Mouse (Mus musculus) liver, embryonic 15.5 days (tissue): ENCODE measurements at regions not wholly inside any gene's neighbourhood (a gene's known extent, or its start where the extent isn't known, plus 50 kb on each side); places are given as distances from the start of the nearest gene placed in this dataset.

Experiments
- ATAC-seq: fragments of 200-750 bp; cut with Nextera tagmentation; 2 replicates; pipeline ENCODE4 v1.8.0; 2017; ENCODE audit warnings: moderate number of reproducible peaks, mild to moderate bottlenecking, moderate library complexity; ENCODE audit not compliant: insufficient read depth
- H3K27ac ChIP-seq: fragments of 300-500 bp; sonication (generic); replicated peaks from 2 replicates; pipeline ENCODE4 v1.5.1; 2015; ENCODE audit warnings: mild to moderate bottlenecking, inconsistent platforms
- H3K27me3 ChIP-seq: fragments of 300-500 bp; sonication (generic); 2 replicates; pipeline ENCODE4 v1.6.1; 2015; ENCODE audit warnings: mild to moderate bottlenecking, inconsistent platforms
- H3K36me3 ChIP-seq: fragments of 300-500 bp; sonication (generic); replicated peaks from 2 replicates; pipeline ENCODE4 v1.6.1; 2015; ENCODE audit warnings: moderate library complexity, mild to moderate bottlenecking, inconsistent platforms
- H3K4me1 ChIP-seq: fragments of 300-500 bp; sonication (generic); replicated peaks from 2 replicates; pipeline ENCODE4 v1.6.1; 2015; ENCODE audit warnings: inconsistent platforms
- H3K4me2 ChIP-seq: fragments of 300-500 bp; sonication (generic); 2 replicates; pipeline ENCODE4 v1.6.1; 2015; ENCODE audit warnings: moderate library complexity, mild to moderate bottlenecking, inconsistent platforms
- H3K4me3 ChIP-seq: fragments of 300-500 bp; sonication (generic); replicated peaks from 2 replicates; pipeline ENCODE4 v1.5.1; 2015; ENCODE audit warnings: mild to moderate bottlenecking, inconsistent platforms
- H3K9ac ChIP-seq: fragments of 300-500 bp; sonication (generic); 2 replicates; pipeline ENCODE4 v1.6.1; 2015; ENCODE audit warnings: moderate library complexity, mild to moderate bottlenecking, inconsistent platforms
- H3K9me3 ChIP-seq: fragments of 300-500 bp; sonication (generic); replicated peaks from 2 replicates; pipeline ENCODE4 v1.6.1; 2016; ENCODE audit warnings: inconsistent platforms
- WGBS: fragments of 180-500 bp; shearing (Covaris S2); methylation state at CpG from one replicate; pipeline ENCODE4 v1.1.7; 2015; ENCODE audit warnings: mixed read lengths; ENCODE audit not compliant: insufficient replicate concordance; 5-methylcytosine and 5-hydroxymethylcytosine counted together

DNA sequence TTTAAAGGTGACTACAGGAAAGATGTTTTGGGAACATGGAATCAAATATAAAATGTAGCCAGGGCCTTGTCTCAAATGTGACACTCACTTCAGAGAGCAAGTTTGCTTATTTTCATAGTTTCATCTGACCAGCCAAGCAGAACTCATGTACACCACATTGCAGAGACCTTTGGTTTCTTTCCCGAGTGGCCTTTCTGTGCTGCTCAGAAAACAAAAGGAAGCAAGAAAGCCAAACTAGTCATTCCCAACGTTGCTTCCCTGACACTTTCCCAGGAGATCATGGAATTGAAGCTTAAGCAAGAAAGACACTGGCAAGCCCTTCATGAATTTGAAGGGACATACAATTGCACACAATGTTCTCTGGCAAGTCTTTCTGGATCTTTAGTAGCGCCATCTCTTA, 191.3 kb downstream of the Col12a1 start:
- 59% methylated on average over 3 of the region's 3 CpGs for WGBS
- Histone ChIP-seq H3K4me2 (no peak overlapping the region), H3K36me3 (no peaks in the 10 kb centered on the region)

More for the DNA sequence above, 191.3 kb downstream of the Col12a1 start:
- H3K4me1 ChIP-seq, result no peaks in the 10 kb centered on the region
- no peak overlapping the region for H3K4me3 ChIP-seq
- H3K9me3 ChIP-seq, result no peaks in the 10 kb centered on the region
- no peak overlapping the region for H3K27ac ChIP-seq
- no peak for ATAC-seq
- H3K9ac ChIP-seq, result no peak overlapping the region
- no peaks in the 10 kb centered on the region for H3K27me3 ChIP-seq
